Mouse (Mus musculus) right cerebral cortex, postnatal 25 days (tissue): ENCODE measurements at regions not wholly inside any gene's neighbourhood (a gene's known extent, or its start where the extent isn't known, plus 50 kb on each side); places are given as distances from the start of the nearest gene placed in this dataset.

Experiments
- DNase-seq: peaks from one replicate; pipeline ENCODE4 v3.0.0; 2022

- DNase-seq = no peak
Observed at GRCm38 (mm10) chr12:35863141-35863540, 62.3 kb upstream of the Agr3 start.

- DNase-seq = peak; percentile 32
Observed at GRCm38 (mm10) chr12:35853159-35853558, 72.3 kb upstream of the Agr3 start.

GRCm38 (mm10) chr12:35846905-35847610 is 78.4 kb upstream of the Agr3 start:
- no peak for DNase-seq

- DNase-seq = no peak
Observed at GRCm38 (mm10) chr12:35836946-35837345, 88.5 kb upstream of the Agr3 start.

GRCm38 (mm10) chr12:35833285-35833684 is 92.1 kb upstream of the Agr3 start:
- DNase-seq = no peak

- no peak for DNase-seq
Observed at GRCm38 (mm10) chr12:35831922-35832512, 93.4 kb upstream of the Agr3 start.

GRCm38 (mm10) chr12:35831268-35831667 is 94.2 kb upstream of the Agr3 start:
- no peak for DNase-seq

- no peak for DNase-seq
Observed at GRCm38 (mm10) chr12:35827797-35828196, 97.6 kb upstream of the Agr3 start.

GRCm38 (mm10) chr12:35826990-35827389 is 98.4 kb upstream of the Agr3 start:
- no peak for DNase-seq

GRCm38 (mm10) chr12:35824587-35824987 is 100.8 kb upstream of the Agr3 start:
- no peak for DNase-seq

- no peak for DNase-seq
Observed at GRCm38 (mm10) chr12:35799261-35799660, 126.2 kb upstream of the Agr3 start.

- no peak for DNase-seq
Observed at GRCm38 (mm10) chr12:35775396-35775795, 150.0 kb upstream of the Agr3 start.

GRCm38 (mm10) chr12:35770387-35771024 is 154.9 kb upstream of the Agr3 start:
- no peak for DNase-seq

GRCm38 (mm10) chr12:35758916-35759315 is 166.5 kb upstream of the Agr3 start:
- DNase-seq = no peak

GRCm38 (mm10) chr12:35755159-35755558 is 170.3 kb upstream of the Agr3 start:
- no peak for DNase-seq

- no peak for DNase-seq
Observed at GRCm38 (mm10) chr12:35747997-35748396, 177.4 kb upstream of the Agr3 start.

- DNase-seq = no peak
Observed at GRCm38 (mm10) chr12:35746691-35747299, 178.6 kb upstream of the Agr3 start.

- no peak for DNase-seq
Observed at GRCm38 (mm10) chr12:35742729-35743128, 182.7 kb upstream of the Agr3 start.

- DNase-seq = no peak
Observed at GRCm38 (mm10) chr12:35736427-35736826, 189.0 kb upstream of the Agr3 start.

- no peak for DNase-seq
Observed at GRCm38 (mm10) chr12:35735002-35735401, 190.4 kb upstream of the Agr3 start.

- no peak for DNase-seq
Observed at GRCm38 (mm10) chr12:35734371-35734770, 191.0 kb upstream of the Agr3 start.

GRCm38 (mm10) chr12:35733580-35733979 is 191.8 kb upstream of the Agr3 start:
- DNase-seq = no peak

GRCm38 (mm10) chr12:35725910-35726309 is 191.1 kb upstream of the Ahr start:
- no peak for DNase-seq

- no peak for DNase-seq
Observed at GRCm38 (mm10) chr12:35724132-35724531, 189.3 kb upstream of the Ahr start.
